Mouse (Mus musculus): ENCODE data around the gene Tmem175. TPM values are rescaled to one million over a fixed set of nuclear protein-coding genes. Genes with fewer than 3 reads are reported as not detected.

The Tmem175 gene
- total RNA-seq, 2 experiments from 2014 or later: 24.3 to 25.3 TPM

DNA sequence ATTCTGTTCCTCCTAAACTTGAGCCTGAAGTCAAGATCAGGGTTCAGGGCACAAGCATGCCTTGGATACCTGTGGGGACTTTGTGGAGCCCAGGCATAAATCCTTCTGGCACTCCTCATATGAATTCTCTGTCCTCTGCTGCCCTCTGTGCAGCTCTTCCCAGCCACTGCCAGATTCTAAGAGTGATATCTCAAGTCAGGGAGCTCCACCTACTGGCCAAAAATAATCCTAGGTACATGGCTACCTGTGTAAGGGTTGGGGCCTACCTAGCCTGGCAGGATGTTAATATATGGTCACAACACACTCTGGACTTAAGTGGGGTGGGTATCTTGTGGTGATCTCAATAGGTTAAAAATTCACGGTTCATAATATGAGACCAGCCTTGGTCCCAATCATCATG is 22.3 kb downstream of the Tmem175 start:
- DNase-seq: peak; percentile 51
- intact Hi-C loops (cut with DNase I): no loop called here

DNA sequence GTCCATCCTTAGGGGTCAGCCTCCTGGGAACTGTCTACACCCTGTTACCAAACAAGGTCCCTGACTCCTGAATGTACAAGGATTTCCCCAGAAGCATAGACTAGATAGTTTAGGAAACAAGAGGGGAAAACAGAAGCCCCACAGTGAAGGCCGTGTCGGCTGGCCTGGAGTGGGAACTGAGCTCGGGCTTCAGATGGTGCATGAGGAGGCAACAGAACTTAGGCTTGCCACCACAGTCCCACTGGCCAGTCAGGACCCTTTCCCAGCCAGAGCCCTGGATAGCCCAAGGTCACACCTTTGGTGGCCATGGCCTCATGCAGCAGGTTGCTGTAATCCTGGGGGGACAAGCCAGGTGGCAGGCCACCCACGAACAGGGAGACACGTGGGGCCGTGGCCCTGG is 23.8 kb downstream of the Tmem175 start:
- no peak for DNase-seq
- intact Hi-C loops (cut with DNase I): no loop called here

DNA sequence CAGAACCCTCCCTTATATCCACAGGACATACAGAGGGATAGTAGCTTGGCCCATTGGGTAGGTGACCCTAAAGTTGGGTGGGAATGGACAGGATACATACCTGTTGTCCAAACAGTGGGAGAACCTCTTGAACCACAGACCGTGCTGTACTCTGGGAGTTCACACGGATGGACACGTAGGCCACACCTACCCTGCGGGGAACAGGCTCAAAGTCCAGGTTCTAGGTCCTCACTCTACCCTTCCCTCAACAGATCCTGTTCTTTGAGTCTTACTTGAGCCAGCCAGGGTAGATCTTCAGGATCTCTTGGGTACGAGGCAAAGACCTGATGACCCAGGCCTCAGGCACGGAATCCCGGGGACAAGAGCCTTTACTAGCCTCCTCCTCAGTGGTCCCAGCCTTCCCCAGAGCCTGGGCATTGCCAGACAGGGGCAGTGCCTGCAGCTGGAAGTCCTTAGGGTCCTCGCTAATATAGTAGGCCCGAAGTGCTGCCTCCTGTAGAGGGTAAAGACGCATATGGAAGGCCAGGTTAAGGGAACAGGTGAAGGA is 24.9 kb downstream of the Tmem175 start:
- no peak for DNase-seq
- intact Hi-C loops (cut with DNase I): no loop called here

DNA sequence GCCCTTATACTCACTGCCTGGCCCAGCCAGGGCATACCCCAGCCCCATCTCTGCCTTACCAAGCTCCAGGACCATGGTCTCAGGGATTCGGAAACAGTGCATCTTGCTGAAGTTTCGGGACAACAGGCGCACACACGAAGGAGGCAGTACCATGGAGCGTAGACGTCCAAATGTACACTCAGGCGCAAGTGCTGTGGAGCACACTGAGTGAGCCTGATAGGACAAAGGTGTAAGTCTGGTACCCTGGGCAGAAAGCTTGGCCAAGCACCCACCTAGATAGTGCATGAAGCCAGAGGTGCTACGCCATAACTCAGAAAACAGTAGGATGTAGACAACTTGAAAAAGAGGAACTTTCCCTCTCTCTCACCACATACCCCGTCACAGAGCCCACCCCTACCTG is 25.8 kb downstream of the Tmem175 start:
- intact Hi-C loops (cut with DNase I): no loop called here
- no peak for DNase-seq

DNA sequence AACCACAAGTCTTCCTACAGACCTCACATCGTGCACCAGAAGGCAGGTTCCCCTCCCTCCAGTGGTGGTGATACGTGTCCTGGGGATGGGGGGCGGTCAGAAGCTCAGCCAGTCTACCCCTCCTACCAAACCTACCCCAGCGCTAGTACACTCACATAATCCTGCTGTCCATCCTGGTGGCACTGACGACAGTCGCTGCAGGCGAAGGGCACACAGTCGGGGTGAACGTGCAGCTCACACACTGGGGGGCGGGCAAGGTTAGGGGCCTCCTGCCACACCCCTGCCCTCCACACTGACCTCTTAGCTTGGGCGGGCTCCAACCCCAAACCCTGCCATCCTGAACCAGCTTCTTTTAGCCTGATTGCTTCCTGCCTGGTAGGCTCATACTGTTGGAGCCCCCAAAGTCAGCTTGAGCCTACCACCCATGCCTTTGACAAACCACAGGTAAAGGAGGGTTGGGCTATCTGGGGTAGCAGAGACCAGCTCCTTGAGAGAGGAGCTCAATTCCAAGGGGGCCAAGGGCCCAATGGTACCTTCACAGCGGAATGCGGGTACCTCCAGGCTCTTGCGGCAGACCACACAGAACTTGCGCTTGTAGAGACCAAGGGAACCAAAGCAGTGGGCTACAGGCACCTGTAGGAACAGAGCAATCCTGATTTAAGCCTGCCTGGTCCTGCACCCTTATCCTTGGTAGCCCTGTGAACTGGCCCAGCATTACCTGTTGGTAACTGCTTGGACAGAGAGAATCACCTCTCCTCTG is 26.5 kb downstream of the Tmem175 start:
- no peak for DNase-seq

DNA sequence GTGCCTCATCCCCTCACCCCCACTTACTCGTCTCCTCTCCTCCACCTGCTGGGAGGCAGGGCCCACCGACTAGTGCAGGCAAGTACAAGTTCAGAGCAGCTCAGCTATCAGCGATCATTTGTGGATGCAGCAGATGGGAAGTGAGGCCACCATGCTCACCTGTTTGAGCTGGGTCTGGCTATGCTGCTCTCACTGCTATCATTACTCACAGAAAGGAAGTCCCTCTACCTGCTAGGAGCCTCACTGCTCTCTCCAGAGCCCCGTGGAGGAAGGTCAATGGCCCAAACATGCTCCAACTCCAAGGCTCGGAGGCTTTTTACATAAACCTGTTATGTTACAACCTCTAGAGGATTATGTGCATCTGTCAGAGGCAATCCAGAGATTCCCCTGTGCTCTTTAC is 27.8 kb downstream of the Tmem175 start:
- intact Hi-C loops (cut with DNase I): no loop called here
- no peak for DNase-seq

More for the DNA sequence above, 26.5 kb downstream of the Tmem175 start:
- intact Hi-C loops (cut with DNase I): no loop called here

DNA sequence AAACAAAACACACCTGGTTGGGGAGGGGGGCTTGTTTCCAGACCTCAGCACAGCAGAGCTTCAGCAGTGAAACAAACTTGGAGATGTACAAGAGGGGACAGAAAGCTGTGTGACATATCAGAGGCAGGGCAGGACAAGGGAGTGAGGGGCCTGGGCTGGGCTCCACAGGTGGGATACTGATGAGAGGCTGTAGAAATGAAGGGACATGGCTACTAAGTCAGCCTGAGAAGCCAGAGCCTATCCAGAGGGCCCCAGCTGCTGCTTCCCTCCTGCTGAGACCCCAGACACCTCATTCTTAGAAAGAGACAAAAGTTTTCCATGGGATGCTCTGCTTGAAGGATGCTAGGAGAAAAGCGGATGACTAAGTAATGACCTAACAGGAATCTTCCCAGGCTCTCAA is 29.0 kb downstream of the Tmem175 start:
- DNase-seq: no peak
- intact Hi-C loops (cut with DNase I): no loop called here

DNA sequence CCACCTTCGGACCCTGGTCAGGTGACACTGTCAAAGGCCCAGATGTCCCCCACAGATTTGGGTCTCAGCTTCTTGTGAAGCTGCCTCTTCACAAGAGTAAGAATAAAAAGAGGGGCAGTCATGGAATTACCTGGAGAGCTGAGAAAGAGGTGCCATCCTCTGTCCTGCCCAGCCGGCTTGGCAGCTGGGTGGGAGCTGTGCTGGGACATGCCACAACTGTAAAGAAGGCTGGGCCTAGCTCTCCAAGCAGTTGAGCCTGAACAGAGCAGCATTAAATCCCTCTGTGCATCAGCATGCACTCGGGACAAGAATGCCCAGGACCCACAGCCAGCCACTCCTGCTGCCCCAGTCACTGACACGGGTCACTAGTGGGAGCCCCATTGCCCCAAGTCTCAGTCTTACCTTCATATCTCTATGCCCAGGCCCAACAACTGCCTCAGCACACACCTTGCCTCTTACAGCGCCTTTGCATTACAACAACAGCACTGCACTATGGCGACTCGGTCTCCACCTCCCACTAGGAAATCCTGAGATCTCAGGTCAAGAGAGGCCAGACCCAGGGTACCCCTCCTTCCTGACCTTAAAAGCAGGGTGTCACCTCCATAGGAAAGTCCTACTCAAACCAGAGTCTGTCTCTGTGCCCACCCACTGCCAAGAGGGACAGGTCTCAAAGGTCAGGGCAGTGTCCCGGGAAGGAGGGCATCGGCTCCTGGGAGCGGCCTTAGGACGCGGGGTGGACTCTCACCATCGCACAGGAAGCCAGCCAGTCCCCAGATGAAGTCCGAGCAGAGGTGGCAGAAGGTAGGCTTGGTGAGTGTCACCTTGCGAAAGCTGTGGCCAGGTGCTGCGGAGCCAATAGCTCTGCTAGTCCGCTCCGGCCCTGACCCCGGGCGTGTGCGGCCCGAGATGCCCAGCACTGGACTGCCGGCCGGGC is 30.4 kb downstream of the Tmem175 start, which contains the start of gene Idua:
Gene Idua (plus strand): TSS at position 634 of the 934 bp plus-strand sequence.
- intact Hi-C loops (cut with DNase I): no loop called here
- no peak for DNase-seq

DNA sequence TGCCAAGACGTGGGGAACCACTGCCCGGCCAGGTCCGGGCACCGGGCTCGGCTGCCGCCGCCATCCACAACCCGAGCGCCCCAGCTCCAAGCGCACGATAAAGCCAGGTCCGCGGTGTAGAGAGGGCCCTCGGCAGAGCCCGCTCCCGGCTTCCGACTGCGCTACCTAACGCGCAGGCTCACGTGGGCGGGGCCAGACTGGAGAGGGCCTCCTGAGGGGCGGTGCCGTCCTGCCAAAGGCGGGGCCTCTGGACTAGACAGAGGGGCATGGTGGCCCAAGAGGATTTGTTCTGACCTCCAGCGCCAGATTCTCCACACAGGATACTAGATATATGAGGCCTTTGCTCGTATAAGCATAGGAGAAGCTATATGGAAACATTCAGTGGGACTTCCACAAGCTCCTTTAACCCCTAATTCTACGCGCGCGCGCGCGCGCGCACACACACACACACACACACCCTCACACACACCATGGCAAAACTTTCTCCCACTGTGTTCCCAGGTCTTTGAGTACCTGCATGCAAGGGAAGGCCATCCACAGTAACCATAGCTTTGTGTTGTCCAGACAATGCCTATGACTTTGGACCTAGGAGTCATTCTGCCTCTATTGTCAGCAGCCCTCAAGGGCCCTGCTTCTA is 31.2 kb downstream of the Tmem175 start:
- intact Hi-C loops (cut with DNase I): no loop called here

DNA sequence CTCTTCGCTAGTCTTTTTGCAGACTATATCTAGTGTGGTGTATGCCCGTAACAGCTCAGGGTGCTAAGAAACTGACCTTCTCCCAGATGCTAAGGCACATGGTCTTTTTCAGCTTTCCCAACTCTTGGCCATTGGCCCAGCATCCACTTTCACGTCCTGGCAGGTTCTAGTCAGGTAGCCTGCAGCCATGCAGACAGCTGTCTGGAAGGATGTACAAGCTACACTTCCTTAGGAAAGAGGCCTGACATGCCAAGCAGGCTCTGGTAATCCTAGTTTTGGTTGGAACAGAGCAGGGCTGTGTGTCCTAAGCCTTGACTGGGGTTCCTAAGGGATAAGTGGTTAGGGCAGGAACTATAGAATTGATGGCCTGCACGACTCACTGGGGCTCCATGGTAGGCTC is 33.2 kb downstream of the Tmem175 start:
- intact Hi-C loops (cut with DNase I): no loop called here
- DNase-seq: no peak

More for the DNA sequence above, 31.2 kb downstream of the Tmem175 start:
- DNase-seq: peak; percentile 93

DNA sequence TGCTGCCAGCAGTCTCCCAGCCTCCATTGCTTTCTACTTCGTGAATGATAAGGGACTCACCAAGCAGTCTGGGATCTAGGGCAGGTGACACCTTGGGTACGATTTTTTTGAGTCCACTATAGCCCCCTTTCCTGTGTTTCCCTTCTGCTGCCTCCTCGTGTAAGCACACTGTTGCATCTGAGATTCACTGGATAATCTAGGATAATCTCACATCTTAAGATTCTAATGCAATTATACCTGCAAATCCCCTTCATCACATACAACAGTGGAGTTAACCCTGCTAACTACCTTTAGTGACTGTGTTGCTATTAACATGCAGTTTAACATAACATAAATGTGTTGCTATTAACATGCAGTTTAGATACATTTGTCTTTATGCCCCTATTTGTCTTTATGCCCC is 35.5 kb downstream of the Tmem175 start:
- intact Hi-C loops (cut with DNase I): no loop called here
- no peak for DNase-seq

DNA sequence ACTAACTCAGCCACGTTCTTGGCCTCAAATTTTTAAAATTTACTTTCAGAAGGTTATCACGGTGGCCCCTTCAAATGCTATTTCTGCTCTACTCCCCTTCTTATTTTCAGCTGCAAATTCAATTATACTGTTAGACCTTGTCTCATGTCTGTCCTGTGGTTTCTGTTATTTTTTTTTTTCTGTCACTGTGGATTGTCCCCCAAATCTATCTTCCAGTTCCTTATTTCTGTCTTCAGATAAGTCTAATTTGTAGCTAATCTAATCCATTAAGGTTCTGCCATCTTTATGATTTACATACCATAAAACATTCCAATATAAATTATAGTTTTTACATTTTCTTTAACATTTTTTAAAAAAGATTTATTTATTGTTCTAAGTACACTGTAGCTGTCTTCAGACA is 37.8 kb downstream of the Tmem175 start:
- no peak for DNase-seq
- intact Hi-C loops (cut with DNase I): no loop called here

DNA sequence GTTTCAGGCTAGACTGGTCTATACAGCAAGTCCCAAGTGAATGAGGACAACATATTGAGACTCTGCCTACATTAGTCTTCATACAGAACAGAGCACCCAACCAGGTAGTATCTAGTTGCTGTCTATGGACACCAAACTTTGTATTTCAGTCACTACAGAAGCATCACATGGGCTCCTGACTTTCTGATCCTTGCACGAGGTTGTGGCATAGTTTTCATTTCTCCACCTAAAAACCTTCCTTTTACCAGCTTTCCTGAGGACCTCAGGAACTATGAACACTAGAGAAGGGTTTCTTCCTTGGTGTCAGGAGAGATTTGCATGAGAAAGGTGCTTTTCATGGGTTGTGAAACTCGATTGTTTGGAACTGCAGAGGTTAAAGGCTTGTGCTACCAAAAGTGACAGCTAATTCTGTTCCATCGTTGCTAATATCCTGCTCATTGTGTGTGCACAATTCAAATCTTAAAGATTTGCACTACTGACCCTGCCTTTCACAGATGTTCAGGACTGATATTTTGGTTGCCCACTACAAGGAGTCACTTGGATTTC is 38.9 kb downstream of the Tmem175 start:
- intact Hi-C loops (cut with DNase I): no loop called here
- DNase-seq: no peak

DNA sequence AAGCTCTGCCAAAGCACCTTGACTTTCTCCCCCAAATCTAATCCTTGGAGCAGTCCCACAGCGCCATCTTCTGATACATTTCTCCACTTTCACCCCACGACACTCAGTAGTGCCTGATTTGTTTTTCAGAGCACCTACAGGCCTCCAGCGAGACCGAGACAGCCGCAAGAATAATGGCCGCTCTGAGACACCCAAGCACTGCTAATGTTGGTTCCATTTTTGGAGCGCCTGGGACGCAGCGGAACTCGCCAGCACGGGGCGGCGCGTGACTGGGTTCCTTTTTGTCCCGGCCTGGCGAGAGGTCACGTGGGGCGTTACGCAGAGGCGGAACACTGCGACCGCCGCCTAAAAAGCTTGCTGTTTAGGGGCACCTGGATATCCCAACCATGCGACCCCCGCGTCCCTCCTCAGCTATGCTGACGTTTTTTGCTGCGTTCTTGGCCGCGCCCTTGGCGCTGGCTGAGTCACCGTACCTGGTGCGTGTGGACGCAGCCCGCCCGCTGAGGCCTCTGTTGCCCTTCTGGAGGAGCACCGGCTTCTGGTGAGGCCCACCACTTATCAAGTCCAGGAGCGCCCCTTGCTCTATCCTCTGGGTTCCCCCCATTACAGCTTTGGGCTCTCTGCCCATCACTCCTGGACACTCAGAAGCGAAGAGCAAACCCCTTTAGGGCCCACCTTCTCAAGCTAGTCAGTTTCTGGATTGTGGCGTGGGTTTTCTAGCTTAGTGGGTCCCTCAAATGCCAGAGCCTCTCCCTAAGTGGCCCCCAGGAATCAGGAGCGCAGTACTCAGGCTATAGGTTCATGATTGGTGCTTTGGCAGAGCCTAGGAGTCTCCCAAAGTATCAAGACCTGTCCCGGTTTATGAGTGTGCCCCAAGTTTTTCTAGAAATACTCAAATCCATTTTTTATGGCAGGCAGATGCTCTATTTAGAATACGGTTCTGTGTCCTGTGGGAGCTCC is 39.7 kb downstream of the Tmem175 start, which contains the start of gene Dgkq:
Gene Dgkq (minus strand): TSS at position 696 of the 960 bp plus-strand sequence.
- intact Hi-C loops (cut with DNase I): no loop called here
- peak; percentile 78 for DNase-seq

DNA sequence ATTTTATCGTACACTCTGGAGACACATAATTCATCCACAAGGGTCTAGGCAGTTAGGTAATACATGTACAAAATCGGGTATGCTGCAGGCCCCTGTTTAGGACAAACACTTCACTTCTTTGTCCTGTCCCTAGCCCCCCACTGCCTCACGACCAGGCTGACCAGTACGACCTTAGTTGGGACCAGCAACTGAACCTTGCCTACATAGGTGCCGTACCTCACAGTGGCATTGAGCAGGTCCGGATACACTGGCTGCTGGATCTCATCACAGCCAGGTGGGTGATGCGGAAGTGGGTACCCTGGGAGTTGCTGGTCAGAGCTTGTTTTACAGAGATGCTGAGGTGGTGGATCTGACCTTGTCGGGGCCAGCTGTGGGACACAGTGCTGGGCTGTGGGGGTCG is 40.4 kb downstream of the Tmem175 start:
- DNase-seq: no peak
- intact Hi-C loops (cut with DNase I): no loop called here

DNA sequence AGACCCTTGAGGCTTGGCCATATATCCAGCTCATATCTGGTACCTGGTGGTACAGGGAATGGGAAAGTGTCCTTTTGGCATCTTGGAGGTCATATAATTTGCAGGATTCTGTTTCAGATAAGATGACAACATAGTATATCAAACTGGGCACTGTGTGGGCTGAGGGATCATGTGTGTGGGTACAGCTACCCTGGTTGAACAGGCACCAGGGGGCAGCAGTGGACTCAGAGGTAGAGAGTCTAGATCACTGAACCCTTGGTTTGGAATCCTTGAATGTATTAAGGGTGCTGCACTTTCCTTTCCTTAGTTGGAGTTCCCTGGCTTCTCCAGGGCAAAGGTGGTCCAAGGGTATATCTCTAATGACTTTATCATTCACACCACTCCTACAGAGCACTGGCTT is 41.2 kb downstream of the Tmem175 start:
- intact Hi-C loops (cut with DNase I): no loop called here
- DNase-seq: peak; percentile 54

DNA sequence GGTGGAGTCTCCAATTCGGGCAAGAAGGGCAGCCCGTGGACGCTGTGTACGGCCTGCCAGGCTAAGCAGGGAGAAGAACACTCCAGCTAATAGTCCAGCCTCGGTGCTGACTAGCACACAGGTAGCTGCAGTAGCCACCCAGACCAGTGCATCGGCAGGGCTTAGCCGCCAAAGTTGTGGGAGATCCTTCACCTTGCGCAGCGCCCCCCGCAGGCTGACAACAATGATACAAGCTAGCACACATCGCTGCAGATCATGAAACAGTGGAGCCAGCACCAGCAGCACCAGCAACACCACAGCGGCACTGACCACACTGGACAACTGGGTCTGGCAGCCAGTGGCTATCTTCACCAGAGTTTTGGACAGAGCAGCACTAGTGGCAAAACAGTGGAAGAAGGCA is 42.2 kb downstream of the Tmem175 start:
- DNase-seq: no peak
- intact Hi-C loops (cut with DNase I): no loop called here

DNA sequence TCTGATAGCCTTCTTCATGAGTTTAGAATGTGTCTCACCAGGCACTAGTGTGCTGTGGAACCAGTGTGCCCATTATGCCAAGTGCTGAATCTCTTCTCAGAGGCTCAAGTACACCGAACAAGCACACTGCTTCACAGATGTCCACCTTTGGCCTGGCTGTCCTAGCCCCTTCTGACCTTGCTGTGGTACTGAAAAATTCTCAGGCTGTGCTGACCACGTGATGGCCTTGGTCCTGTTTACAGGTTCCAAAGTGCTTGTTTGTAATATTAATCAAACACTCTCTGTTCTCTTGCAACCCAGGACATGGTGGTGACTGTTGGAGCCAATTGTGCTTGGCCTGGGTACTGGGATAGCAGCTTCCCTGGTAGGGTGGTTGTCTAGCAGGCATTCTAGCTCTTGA is 45.1 kb downstream of the Tmem175 start:
- intact Hi-C loops (cut with DNase I): no loop called here
- DNase-seq: no peak

DNA sequence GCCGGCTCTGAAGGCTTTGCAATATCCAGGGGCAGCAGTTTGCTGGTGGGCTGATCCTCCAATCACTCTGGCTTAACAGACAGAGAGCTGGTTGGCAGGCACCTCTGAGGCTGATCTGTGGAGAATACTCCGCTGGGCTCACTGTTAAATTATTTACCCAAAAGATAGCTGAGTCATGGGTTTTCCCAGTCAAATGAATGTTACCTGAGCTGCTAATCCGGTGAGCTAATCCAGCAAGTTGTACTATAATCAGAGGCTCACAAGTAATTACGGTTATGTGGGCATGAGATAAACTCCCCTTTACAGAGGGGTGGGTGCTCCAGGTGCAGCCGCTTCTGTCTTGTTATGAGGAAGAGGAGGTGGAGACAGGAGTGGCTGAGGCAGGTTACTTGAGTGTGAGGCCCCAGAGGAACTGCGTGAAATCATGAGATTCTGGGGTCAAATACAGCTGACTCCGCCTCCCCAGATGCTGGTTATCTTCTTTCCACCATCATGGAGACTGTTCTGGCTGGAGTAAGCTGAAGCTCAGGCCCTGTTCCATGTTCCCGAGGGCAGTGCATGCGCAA is 45.8 kb downstream of the Tmem175 start, which contains the start of gene Slc26a1:
Gene Slc26a1 (minus strand): TSS at position 319 of the 566 bp plus-strand sequence.
- no peak for DNase-seq
- intact Hi-C loops (cut with DNase I): no loop called here
